Mouse (Mus musculus): ENCODE data around the gene Vasn. TPM values are rescaled to one million over a fixed set of nuclear protein-coding genes. Genes with fewer than 3 reads are reported as not detected.

The Vasn gene
- polyA plus RNA-seq, 1 experiment from 2014 or later: 24.1 TPM

GRCm38 (mm10) chr16:4655764-4656570, 16.2 kb downstream of the Vasn start:
- H3K4me1 ChIP-seq: peaks cover 70% of the 10 kb centered on the region
- ATAC-seq (ENCODE audit: insufficient number of reproducible peaks, insufficient read depth, low FRiP score, low TSS enrichment): no peak
- no peak overlapping the region for H3K9ac ChIP-seq
- no peaks in the 10 kb centered on the region for H3K27me3 ChIP-seq
- H3K4me2 ChIP-seq (replicated peaks): no peak overlapping the region
- H3K4me3 ChIP-seq: no peak overlapping the region
- peaks cover 9% of the 10 kb centered on the region for H3K36me3 ChIP-seq
- 26% methylated on average over 11 of the region's 11 CpGs for WGBS
- no peaks in the 10 kb centered on the region for H3K9me3 ChIP-seq
- H3K27ac ChIP-seq: peak overlapping the region; percentile 84

- Histone ChIP-seq H3K4me2 (replicated peaks) (no peak overlapping the region), H3K36me3 (peaks cover 9% of the 10 kb centered on the region), H3K4me3 (no peak overlapping the region), H3K9me3 (no peaks in the 10 kb centered on the region), H3K4me1 (peaks cover 63% of the 10 kb centered on the region), H3K27ac (peak overlapping the region; percentile 84), H3K9ac (no peak overlapping the region), H3K27me3 (no peaks in the 10 kb centered on the region)
- WGBS: 59% methylated on average over 9 of the region's 9 CpGs
- ATAC-seq (ENCODE audit: insufficient number of reproducible peaks, insufficient read depth, low FRiP score, low TSS enrichment): no peak
These were observed 16.9 kb downstream of the Vasn start for GRCm38 (mm10) chr16:4656571-4657081.

- Histone ChIP-seq H3K4me3 (no peak overlapping the region), H3K9ac (peak overlapping the region; percentile 31; the same call in 1 of the 2 replicates), H3K36me3 (peaks cover 12% of the 10 kb centered on the region), H3K9me3 (no peaks in the 10 kb centered on the region), H3K4me2 (replicated peaks) (peak overlapping the region; percentile 39), H3K4me1 (peaks cover 45% of the 10 kb centered on the region), H3K27me3 (no peaks in the 10 kb centered on the region), H3K27ac (peak overlapping the region; percentile 97)
- 10% methylated on average over 11 of the region's 11 CpGs for WGBS
- peak; percentile 90 for ATAC-seq (ENCODE audit: insufficient number of reproducible peaks, insufficient read depth, low FRiP score, low TSS enrichment)
These were observed 19.1 kb downstream of the Vasn start for GRCm38 (mm10) chr16:4658781-4659245.

- Histone ChIP-seq H3K4me1 (peaks cover 45% of the 10 kb centered on the region), H3K9me3 (no peaks in the 10 kb centered on the region), H3K4me2 (replicated peaks) (peak overlapping the region; percentile 39), H3K9ac (peak overlapping the region; percentile 31; the same call in 1 of the 2 replicates), H3K27ac (peak overlapping the region; percentile 97), H3K4me3 (no peak overlapping the region), H3K27me3 (no peaks in the 10 kb centered on the region), H3K36me3 (peaks cover 14% of the 10 kb centered on the region)
- 10% methylated on average over 2 of the region's 2 CpGs for WGBS
- ATAC-seq (ENCODE audit: insufficient number of reproducible peaks, insufficient read depth, low FRiP score, low TSS enrichment): no peak
These were observed 19.6 kb downstream of the Vasn start for GRCm38 (mm10) chr16:4659326-4659725.

GRCm38 (mm10) chr16:4661605-4662004, 21.9 kb downstream of the Vasn start:
- H3K27ac ChIP-seq: 0 out of 2 replicates have a peak overlapping the region, but pooled peaks have one; percentile 17
- H3K4me3 ChIP-seq: no peak overlapping the region
- no peaks in the 10 kb centered on the region for H3K27me3 ChIP-seq
- peaks cover 15% of the 10 kb centered on the region; the same call in 1 of the 2 replicates for H3K36me3 ChIP-seq
- no peak overlapping the region for H3K9ac ChIP-seq
- WGBS: 57% methylated on average over 2 of the region's 2 CpGs
- H3K4me1 ChIP-seq: peaks cover 24% of the 10 kb centered on the region
- no peaks in the 10 kb centered on the region for H3K9me3 ChIP-seq
- no peak for ATAC-seq (ENCODE audit: insufficient number of reproducible peaks, insufficient read depth, low FRiP score, low TSS enrichment)
- H3K4me2 ChIP-seq (replicated peaks): no peak overlapping the region

- Histone ChIP-seq H3K36me3 (peaks cover 28% of the 10 kb centered on the region), H3K4me2 (replicated peaks) (no peak overlapping the region), H3K27me3 (no peaks in the 10 kb centered on the region), H3K9me3 (no peaks in the 10 kb centered on the region), H3K9ac (no peak overlapping the region), H3K4me3 (no peak overlapping the region), H3K27ac (no peak overlapping the region), H3K4me1 (peaks cover 10% of the 10 kb centered on the region)
- 85% methylated on average over 2 of the region's 2 CpGs for WGBS
- ATAC-seq (ENCODE audit: insufficient number of reproducible peaks, insufficient read depth, low FRiP score, low TSS enrichment): no peak
These were observed 24.1 kb downstream of the Vasn start for GRCm38 (mm10) chr16:4663806-4664205.

GRCm38 (mm10) chr16:4665726-4666125, 26.0 kb downstream of the Vasn start:
- H3K9me3 ChIP-seq: no peaks in the 10 kb centered on the region
- no peak for ATAC-seq (ENCODE audit: insufficient number of reproducible peaks, insufficient read depth, low FRiP score, low TSS enrichment)
- H3K4me2 ChIP-seq (replicated peaks): no peak overlapping the region
- peaks cover 39% of the 10 kb centered on the region for H3K36me3 ChIP-seq
- 97% methylated on average over 2 of the region's 2 CpGs for WGBS
- no peak overlapping the region for H3K27ac ChIP-seq
- no peak overlapping the region for H3K9ac ChIP-seq
- H3K27me3 ChIP-seq: no peaks in the 10 kb centered on the region
- H3K4me1 ChIP-seq: 0 out of 2 replicates have a peak, but pooled peaks cover 4% of the 10 kb centered on the region
- no peak overlapping the region for H3K4me3 ChIP-seq

GRCm38 (mm10) chr16:4667190-4667808, 27.6 kb downstream of the Vasn start:
- Histone ChIP-seq H3K4me3 (no peak overlapping the region), H3K27me3 (no peaks in the 10 kb centered on the region), H3K4me1 (0 out of 2 replicates have a peak, but pooled peaks cover 4% of the 10 kb centered on the region), H3K36me3 (peaks cover 40% of the 10 kb centered on the region), H3K9ac (no peak overlapping the region), H3K4me2 (replicated peaks) (no peak overlapping the region), H3K9me3 (no peaks in the 10 kb centered on the region), H3K27ac (peak overlapping the region; percentile 55; the same call in 1 of the 2 replicates)
- peak; percentile 82 for ATAC-seq (ENCODE audit: insufficient number of reproducible peaks, insufficient read depth, low FRiP score, low TSS enrichment)
- 25% methylated on average over 3 of the region's 3 CpGs for WGBS

GRCm38 (mm10) chr16:4670317-4670716, 30.6 kb downstream of the Vasn start:
- H3K27ac ChIP-seq: no peak overlapping the region
- WGBS: 77% methylated on average over 5 of the region's 5 CpGs
- no peak for ATAC-seq (ENCODE audit: insufficient number of reproducible peaks, insufficient read depth, low FRiP score, low TSS enrichment)
- no peaks in the 10 kb centered on the region for H3K27me3 ChIP-seq
- H3K9me3 ChIP-seq: no peaks in the 10 kb centered on the region
- H3K36me3 ChIP-seq: peaks cover 49% of the 10 kb centered on the region
- no peak overlapping the region for H3K4me2 ChIP-seq (replicated peaks)
- H3K9ac ChIP-seq: no peak overlapping the region
- no peak overlapping the region for H3K4me3 ChIP-seq
- 0 out of 2 replicates have a peak, but pooled peaks cover 4% of the 10 kb centered on the region for H3K4me1 ChIP-seq

- no peaks in the 10 kb centered on the region for H3K27me3 ChIP-seq
- H3K9me3 ChIP-seq: no peaks in the 10 kb centered on the region
- H3K4me2 ChIP-seq (replicated peaks): no peak overlapping the region
- H3K27ac ChIP-seq: no peak overlapping the region
- WGBS: 88% methylated on average over 4 of the region's 4 CpGs
- H3K4me1 ChIP-seq: peaks cover 9% of the 10 kb centered on the region
- peaks cover 32% of the 10 kb centered on the region for H3K36me3 ChIP-seq
- no peak for ATAC-seq (ENCODE audit: insufficient number of reproducible peaks, insufficient read depth, low FRiP score, low TSS enrichment)
- no peak overlapping the region for H3K4me3 ChIP-seq
- no peak overlapping the region for H3K9ac ChIP-seq
These were observed 34.4 kb downstream of the Vasn start for GRCm38 (mm10) chr16:4674091-4674490.

GRCm38 (mm10) chr16:4676836-4677235, 37.1 kb downstream of the Vasn start:
- Histone ChIP-seq H3K27ac (no peak overlapping the region), H3K27me3 (no peaks in the 10 kb centered on the region), H3K4me1 (peaks cover 12% of the 10 kb centered on the region), H3K9me3 (no peaks in the 10 kb centered on the region), H3K4me2 (replicated peaks) (no peak overlapping the region), H3K36me3 (peaks cover 20% of the 10 kb centered on the region; the same call in 1 of the 2 replicates), H3K4me3 (no peak overlapping the region), H3K9ac (no peak overlapping the region)
- 93% methylated on average over 5 of the region's 5 CpGs for WGBS
- ATAC-seq (ENCODE audit: insufficient number of reproducible peaks, insufficient read depth, low FRiP score, low TSS enrichment): no peak
